Mouse (Mus musculus): ENCODE data around the gene Gzme. TPM values are rescaled to one million over a fixed set of nuclear protein-coding genes. Genes with fewer than 3 reads are reported as not detected.
"Not testable (repeated sequence)": the region's sequence is repeated elsewhere in the genome, so short reads cannot be mapped to it uniquely, and the experiment has no call there.

Gzme gene
- polyA plus RNA-seq (2012; ENCODE audit: insufficient read depth, insufficient read length, missing spikeins): not detected in 2 replicates

DNA sequence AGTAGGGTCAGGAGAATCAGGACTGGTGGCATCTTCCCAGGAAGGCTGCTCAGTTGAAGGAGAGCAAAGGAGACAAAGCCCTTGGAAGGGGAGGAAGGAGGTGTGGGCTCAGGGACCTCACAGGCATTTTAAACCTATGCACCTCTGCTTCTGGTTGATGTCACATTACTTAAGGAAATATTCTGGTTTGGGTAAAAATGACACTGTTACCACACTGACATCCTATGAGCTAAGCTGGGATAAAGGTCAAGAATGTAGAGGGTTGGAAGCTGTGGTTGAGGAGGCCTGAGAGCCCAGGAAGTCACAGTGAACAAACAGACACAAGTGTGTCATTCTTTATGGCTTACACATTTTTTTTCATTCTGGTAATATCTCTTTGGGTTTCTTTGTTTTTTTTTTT is at the start of gene Gzme:
Gene Gzme (minus strand): TSS at position 101 of the 400 bp plus-strand sequence.
- no peak within 1 kb of the TSS for H3K27ac ChIP-seq (replicated peaks; ENCODE audit: low read depth, low read length)
- no peaks in the 10 kb centered on the region for H3K4me1 ChIP-seq (ENCODE audit: control insufficient read depth, insufficient read depth, insufficient read length, low read length)
- H3K4me3 ChIP-seq (ENCODE audit: insufficient read depth, low read depth, low read length): no peak within 1 kb of the TSS

DNA sequence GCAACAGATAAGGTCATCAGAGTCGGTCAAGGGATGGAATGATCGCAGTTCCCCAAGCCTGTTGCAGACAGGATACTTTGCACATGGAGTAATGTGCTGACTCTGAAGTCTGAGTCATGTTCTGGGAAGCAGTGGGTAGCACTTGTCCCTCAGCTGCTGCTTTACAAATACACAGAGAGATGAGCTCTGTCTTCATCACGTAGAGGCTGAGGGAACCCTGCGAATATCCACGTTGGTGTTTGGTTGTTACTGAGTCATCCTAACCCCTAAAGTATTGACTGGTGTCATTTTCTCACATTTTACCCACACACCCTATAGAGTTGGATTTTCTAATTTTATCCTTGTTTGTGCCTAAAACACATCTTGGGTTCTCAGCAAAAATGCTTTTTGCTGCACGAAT is 47.6 kb upstream of the Gzme start:
- H3K4me1 ChIP-seq (ENCODE audit: control insufficient read depth, insufficient read depth, insufficient read length, low read length): no peaks in the 10 kb centered on the region
- H3K27ac ChIP-seq (replicated peaks; ENCODE audit: low read depth, low read length): no peak overlapping the region
- H3K4me3 ChIP-seq (ENCODE audit: insufficient read depth, low read depth, low read length): no peak overlapping the region

DNA sequence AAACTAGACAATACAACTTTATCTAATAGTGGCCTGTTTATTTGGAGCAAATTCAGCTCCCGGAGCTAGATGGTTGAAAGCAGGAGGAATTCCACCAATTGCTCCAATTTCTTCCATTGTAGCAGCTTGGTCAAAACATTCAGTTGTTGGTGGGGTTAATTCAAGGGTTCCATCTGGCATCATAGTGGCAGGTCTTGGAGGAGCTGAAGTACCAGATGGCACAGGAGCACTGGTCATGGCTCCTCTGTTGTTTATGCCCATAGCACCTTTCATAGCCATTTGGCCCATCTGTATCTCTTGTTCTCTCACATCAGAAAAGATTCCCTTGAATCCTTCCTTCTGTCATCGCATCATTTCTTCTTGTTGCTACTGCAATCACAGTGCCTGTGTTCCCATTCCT is 41.7 kb upstream of the Gzme start:
- no peak overlapping the region for H3K4me3 ChIP-seq (ENCODE audit: insufficient read depth, low read depth, low read length)
- H3K27ac ChIP-seq (replicated peaks; ENCODE audit: low read depth, low read length): no peak overlapping the region
- no peaks in the 10 kb centered on the region for H3K4me1 ChIP-seq (ENCODE audit: control insufficient read depth, insufficient read depth, insufficient read length, low read length)

DNA sequence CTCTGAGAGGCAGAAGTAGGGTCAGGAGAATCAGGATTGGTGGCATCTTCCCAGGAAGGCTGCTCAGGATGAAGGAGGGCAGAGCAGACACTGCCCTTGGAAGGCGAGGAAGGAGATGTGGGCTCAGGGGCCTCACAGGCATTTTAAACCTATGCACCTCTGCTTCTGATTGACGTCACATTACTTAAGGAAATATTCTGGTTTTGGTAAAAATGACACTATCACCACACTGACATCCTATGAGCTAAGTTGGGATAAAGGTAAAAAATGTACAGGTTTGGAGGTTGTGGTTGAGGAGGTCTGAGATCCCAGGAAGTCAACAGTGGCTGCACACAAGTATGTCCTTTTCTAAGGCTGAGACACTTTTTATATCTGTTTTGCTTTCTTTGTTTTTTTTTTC is 39.1 kb upstream of the Gzme start, which contains the start of gene Gzmg:
Gene Gzmg (minus strand): TSS at position 101 of the 400 bp plus-strand sequence.
- H3K4me1 ChIP-seq (ENCODE audit: control insufficient read depth, insufficient read depth, insufficient read length, low read length): not testable (repeated sequence)

DNA sequence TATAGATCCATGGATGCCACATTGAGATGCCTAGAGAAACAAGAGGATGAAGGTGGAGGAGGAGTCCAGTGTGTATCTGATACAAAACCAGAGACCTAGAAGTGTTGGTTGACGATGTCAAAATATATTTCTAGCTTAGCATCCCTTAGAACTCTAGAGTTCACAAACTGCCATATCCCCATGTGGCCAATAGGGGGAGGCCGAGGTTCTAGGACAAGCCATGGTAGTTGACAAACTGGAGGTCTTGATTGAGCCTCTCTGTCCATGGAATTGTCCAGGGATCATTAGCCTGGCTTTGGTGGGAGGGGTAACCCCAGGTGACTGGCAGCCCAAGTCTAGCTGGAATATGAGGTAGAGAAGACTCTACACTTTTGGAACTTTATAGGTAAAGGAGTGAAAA is 34.9 kb upstream of the Gzme start:
- no peak overlapping the region for H3K4me3 ChIP-seq (ENCODE audit: insufficient read depth, low read depth, low read length)
- H3K4me1 ChIP-seq (ENCODE audit: control insufficient read depth, insufficient read depth, insufficient read length, low read length): no peaks in the 10 kb centered on the region

More for the DNA sequence above, 39.1 kb upstream of the Gzme start, which contains the start of gene Gzmg:
- H3K4me3 ChIP-seq (ENCODE audit: insufficient read depth, low read depth, low read length); H3K27ac ChIP-seq (replicated peaks; ENCODE audit: low read depth, low read length): not testable (repeated sequence)

DNA sequence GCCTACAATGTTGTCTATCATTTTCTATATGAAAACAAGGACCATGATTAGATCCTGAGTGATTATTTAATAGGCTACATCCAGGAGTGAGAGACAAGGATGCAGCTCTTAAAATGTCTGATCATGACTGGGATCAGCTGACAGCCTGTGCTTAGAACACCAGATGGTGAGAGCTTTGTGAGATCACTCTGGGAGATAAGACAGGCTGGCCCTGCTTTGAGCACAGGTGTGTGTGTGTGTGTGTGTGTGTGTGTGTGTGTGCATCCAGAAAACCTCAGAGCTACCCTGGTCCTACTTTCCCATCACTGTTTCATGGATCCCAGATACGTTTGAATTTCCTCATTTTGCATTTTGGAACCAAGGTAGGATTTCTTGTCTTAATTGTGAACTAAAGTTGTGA is 13.2 kb upstream of the Gzme start:
- not testable (repeated sequence) for H3K4me3 ChIP-seq (ENCODE audit: insufficient read depth, low read depth, low read length); H3K27ac ChIP-seq (replicated peaks; ENCODE audit: low read depth, low read length); H3K4me1 ChIP-seq (ENCODE audit: control insufficient read depth, insufficient read depth, insufficient read length, low read length)

More for the DNA sequence above, 34.9 kb upstream of the Gzme start:
- H3K27ac ChIP-seq (replicated peaks; ENCODE audit: low read depth, low read length): no peak overlapping the region

DNA sequence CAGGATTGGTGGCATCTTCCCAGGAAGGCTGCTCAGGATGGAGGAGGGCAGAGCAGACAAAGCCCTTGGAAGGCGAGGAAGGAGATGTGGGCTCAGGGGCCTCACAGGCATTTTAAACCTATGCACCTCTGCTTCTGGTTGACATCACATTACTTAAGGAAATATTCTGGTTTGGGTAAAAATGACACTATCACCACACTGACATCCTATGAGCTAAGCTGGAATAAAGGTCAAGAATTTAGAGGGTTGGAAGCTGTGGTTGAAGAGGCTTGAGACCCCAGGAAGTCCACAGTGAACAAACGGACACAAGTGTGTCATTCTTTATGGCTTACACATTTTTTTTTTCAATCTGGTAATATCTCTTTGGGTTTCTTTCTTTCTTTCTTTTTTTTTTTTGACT is 12.1 kb upstream of the Gzme start, which contains the start of gene Gzmd:
Gene Gzmd (minus strand): TSS at position 101 of the 400 bp plus-strand sequence.
- not testable (repeated sequence) for H3K4me1 ChIP-seq (ENCODE audit: control insufficient read depth, insufficient read depth, insufficient read length, low read length); H3K27ac ChIP-seq (replicated peaks; ENCODE audit: low read depth, low read length); H3K4me3 ChIP-seq (ENCODE audit: insufficient read depth, low read depth, low read length)

DNA sequence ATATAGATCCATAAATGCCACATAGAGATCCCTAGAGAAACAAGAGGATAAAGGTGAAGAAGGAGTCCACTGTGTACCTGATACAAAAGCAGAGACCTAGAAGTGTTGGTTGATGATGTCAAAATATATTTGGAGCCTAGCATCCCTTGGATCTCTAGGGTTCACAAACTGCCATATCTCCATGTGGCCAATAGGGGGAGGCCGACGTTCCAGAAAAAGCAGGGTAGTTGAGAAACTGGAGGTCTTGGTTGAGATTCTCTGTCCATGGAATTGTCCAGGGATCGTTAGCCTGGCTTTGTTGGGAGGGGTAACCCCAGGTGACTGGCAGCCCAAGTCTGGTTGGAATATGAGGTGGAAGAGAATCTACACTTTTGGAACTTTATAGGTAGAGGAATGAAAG is 7.9 kb upstream of the Gzme start:
- Histone ChIP-seq H3K4me1 (ENCODE audit: control insufficient read depth, insufficient read depth, insufficient read length, low read length) (no peaks in the 10 kb centered on the region), H3K4me3 (ENCODE audit: insufficient read depth, low read depth, low read length) (no peak overlapping the region), H3K27ac (replicated peaks; ENCODE audit: low read depth, low read length) (no peak overlapping the region)

DNA sequence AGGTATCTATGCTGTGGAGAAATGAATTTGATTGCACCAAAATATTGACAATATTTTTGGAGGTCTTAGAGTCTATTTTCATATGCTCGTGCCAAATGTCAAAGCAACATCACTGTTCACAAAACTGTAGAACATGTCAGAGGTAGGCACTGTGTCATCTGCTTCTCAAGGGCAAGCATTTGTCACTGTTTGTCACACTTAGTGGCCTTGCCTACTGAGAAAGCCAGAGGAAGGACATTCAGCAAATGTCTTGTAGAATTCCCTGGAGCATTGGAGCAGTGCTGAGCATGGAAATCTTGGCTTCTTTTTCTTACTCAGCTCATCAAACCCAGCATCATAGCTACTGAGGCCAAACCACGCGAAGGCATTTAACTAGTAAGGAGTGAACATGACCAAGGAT is 3.1 kb upstream of the Gzme start:
- H3K4me1 ChIP-seq (ENCODE audit: control insufficient read depth, insufficient read depth, insufficient read length, low read length): no peaks in the 10 kb centered on the region
- H3K27ac ChIP-seq (replicated peaks; ENCODE audit: low read depth, low read length): no peak overlapping the region
- H3K4me3 ChIP-seq (ENCODE audit: insufficient read depth, low read depth, low read length): no peak overlapping the region

DNA sequence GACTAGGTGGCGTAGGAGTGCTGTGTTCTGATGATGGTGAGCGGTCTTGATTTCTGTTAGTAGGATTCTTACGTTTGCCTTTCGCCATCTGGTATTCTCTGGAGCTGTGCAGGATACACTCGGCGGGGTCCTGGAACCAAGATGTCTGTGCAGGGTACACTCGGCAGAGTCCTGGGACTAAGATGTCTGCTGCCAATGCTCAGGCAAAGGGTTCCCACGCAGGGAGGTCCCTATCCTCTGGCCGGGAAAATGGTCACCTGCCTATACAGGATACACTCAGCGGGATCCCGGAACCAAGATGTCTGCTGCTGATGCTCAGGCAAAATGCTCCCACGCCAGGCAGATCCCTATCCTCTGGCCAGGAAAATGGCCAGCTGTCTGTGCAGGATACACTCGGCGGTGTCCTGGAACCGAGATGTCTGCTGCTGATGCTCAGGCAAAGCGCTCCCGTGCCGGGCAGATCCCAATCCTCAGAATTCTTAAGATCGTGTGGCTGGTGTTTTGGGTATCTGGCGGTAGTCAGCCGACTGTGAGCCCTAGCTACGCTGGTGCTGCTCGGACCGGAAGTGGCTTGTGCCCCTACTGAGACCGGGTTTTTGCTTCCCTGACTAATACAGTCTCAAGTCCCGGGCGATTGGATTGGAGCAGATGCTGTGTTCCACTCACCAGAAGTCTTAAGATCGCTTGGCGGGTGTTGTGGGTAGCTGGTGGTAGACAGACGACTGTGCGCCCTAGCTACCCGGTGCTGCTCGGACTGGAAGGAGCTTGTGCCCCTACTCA is 4.7 kb downstream of the Gzme start:
- not testable (repeated sequence) for H3K4me3 ChIP-seq (ENCODE audit: insufficient read depth, low read depth, low read length)

DNA sequence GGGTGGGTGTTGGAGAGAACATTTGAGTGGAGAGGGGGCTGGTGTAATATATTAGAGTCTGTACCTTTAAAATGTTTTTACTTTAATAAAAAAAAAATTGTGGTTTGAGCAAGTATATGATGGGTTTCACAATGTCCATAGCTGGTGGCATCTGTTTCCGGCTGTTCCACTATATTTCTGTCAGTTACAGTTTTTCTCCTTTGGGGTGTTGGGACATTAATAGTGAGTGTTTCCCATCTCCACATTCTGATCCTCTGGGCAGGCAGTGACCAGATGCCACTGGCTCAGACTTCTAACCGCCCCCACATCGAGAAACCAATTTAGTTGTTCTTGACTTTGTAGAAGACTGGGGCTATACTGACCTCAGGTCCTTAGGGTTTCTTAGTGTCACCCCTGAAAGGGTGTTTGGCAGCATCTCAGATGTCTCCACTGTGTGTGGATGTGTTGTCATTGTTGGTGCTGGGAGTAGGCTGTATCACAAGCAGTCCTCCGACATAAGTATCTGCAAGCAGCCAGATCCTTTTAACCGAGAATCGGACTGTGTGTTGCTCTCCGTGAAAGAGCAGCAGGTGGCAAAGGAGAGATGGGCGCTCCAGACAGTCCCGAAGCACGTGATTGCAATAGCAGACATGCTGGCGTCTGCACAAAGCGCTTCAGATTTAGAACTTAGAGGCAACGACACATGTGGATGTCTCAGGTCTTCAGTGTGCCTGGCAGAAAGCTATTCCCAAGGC is 14.8 kb downstream of the Gzme start:
- H3K27ac ChIP-seq (replicated peaks; ENCODE audit: low read depth, low read length): no peak overlapping the region
- H3K4me3 ChIP-seq (ENCODE audit: insufficient read depth, low read depth, low read length): no peak overlapping the region
- no peaks in the 10 kb centered on the region for H3K4me1 ChIP-seq (ENCODE audit: control insufficient read depth, insufficient read depth, insufficient read length, low read length)

More for the DNA sequence above, 4.7 kb downstream of the Gzme start:
- H3K27ac ChIP-seq (replicated peaks; ENCODE audit: low read depth, low read length); H3K4me1 ChIP-seq (ENCODE audit: control insufficient read depth, insufficient read depth, insufficient read length, low read length): not testable (repeated sequence)

DNA sequence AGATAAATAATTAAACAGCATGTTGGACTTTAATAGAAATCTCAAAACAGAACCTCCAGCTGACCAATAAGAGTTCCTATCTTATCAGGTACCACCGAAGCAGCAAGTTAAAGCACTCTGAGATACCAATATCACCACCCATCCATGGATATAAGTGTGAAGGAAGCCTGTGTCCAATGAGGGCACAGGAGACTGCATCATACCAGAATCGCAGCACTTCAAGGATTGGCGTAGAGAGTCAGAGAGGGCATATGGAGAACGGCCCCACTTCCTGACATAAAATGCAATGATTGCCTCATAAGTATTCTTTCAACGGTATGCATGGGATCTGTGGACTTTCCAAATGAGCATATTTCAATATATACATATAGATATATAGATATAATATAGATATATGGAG is 15.4 kb downstream of the Gzme start:
- Histone ChIP-seq H3K4me3 (ENCODE audit: insufficient read depth, low read depth, low read length) (no peak overlapping the region), H3K4me1 (ENCODE audit: control insufficient read depth, insufficient read depth, insufficient read length, low read length) (no peaks in the 10 kb centered on the region), H3K27ac (replicated peaks; ENCODE audit: low read depth, low read length) (no peak overlapping the region)

DNA sequence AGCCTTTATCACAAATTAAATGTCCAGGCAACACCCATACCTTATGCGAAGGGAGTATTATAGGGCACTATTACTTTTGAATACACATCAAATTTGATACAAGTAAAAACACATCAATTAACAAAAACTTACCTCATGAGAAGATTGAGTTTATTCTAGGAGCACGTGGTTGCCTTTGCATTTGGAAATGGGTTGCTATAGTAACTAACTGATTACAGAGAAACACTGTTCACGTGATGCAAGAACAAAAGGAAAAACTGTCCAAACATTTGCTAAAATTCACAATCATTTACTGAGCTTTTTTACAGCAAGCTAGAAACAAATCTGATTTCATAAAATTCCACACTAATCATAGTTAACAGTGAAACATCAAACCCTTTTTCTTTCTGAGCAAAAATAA is 17.0 kb downstream of the Gzme start:
- Histone ChIP-seq H3K4me1 (ENCODE audit: control insufficient read depth, insufficient read depth, insufficient read length, low read length) (no peaks in the 10 kb centered on the region), H3K27ac (replicated peaks; ENCODE audit: low read depth, low read length) (no peak overlapping the region), H3K4me3 (ENCODE audit: insufficient read depth, low read depth, low read length) (no peak overlapping the region)

DNA sequence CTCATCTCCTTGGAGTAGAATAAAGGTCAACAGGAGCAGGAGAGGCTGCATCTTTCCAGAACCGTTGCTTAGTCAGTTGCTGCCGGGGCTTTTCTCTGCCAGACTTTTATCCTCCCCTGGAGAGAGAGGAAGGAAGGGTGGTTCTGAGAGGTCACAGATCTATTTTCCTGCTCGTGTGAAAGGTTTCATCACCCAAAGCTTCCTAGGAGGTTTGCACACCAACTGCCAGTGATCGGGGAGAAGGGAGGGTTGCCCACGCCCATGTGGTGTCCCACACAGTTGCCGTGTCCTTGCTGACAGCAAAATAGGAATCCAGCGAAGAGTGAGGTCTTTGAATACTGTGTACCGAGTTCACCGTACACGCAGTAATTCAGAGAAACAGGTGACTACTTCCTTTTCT is 18.0 kb downstream of the Gzme start, which contains the start of gene Ctsg:
Gene Ctsg (minus strand): TSS at position 189 of the 400 bp plus-strand sequence.
- no peak within 1 kb of the TSS for H3K4me3 ChIP-seq (ENCODE audit: insufficient read depth, low read depth, low read length)
- H3K4me1 ChIP-seq (ENCODE audit: control insufficient read depth, insufficient read depth, insufficient read length, low read length): no peaks in the 10 kb centered on the region
- H3K27ac ChIP-seq (replicated peaks; ENCODE audit: low read depth, low read length): no peak within 1 kb of the TSS

DNA sequence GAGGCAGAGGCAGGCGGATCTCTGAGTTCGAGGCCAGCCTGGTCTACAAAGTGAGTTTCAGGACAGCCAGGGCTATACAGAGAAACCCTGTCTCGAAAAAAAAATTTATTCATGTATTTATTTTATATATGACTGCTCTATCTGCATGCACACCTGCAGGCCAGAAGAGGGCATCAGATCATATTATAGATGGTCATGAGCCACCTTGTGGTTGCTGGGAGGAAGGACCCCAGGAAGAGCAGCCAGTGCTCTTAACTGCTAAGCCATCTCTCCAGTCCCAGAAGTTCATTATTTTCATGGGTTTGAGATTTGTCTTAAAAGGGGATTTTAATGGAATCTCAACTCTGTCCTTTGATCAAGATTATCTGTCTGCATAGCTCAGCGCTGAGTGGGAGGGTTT is 21.5 kb downstream of the Gzme start:
- H3K27ac ChIP-seq (replicated peaks; ENCODE audit: low read depth, low read length): no peak overlapping the region
- H3K4me1 ChIP-seq (ENCODE audit: control insufficient read depth, insufficient read depth, insufficient read length, low read length): no peaks in the 10 kb centered on the region
- H3K4me3 ChIP-seq (ENCODE audit: insufficient read depth, low read depth, low read length): no peak overlapping the region
